Mouse (Mus musculus): ENCODE data around the gene Slc39a7. TPM values are rescaled to one million over a fixed set of nuclear protein-coding genes. Genes with fewer than 3 reads are reported as not detected.
"Not testable (repeated sequence)": the region's sequence is repeated elsewhere in the genome, so short reads cannot be mapped to it uniquely, and the experiment has no call there.

Gene Slc39a7
- polyA plus RNA-seq, 1 experiment from 2014 or later, result 205 TPM

GRCm38 (mm10) chr17:33995651-33996050, 35.8 kb downstream of the Slc39a7 start:
- peaks cover 28% of the 10 kb centered on the region for H3K27me3 ChIP-seq
- no peak for ATAC-seq (ENCODE audit: borderline replicate concordance, extremely low read depth, low FRiP score, low TSS enrichment)
- WGBS, result 44% methylated on average over 3 of the region's 3 CpGs

GRCm38 (mm10) chr17:33994959-33995358, 36.5 kb downstream of the Slc39a7 start:
- no peak overlapping the region for H3K9ac ChIP-seq
- H3K27ac ChIP-seq, result no peak overlapping the region
- ATAC-seq (ENCODE audit: borderline replicate concordance, extremely low read depth, low FRiP score, low TSS enrichment), result no peak
- H3K9me3 ChIP-seq, result no peaks in the 10 kb centered on the region
- H3K27me3 ChIP-seq, result peaks cover 21% of the 10 kb centered on the region
- 84% methylated on average over 8 of the region's 8 CpGs for WGBS
- H3K4me2 ChIP-seq, result no peak overlapping the region
- H3K4me3 ChIP-seq, result no peak overlapping the region
- peaks cover 3% of the 10 kb centered on the region; the same call in 1 of the 2 replicates for H3K4me1 ChIP-seq
- no peaks in the 10 kb centered on the region for H3K36me3 ChIP-seq

More at GRCm38 (mm10) chr17:33995651-33996050, 35.8 kb downstream of the Slc39a7 start:
- Histone ChIP-seq H3K9me3 (no peaks in the 10 kb centered on the region), H3K4me1 (peaks cover 9% of the 10 kb centered on the region; the same call in 1 of the 2 replicates), H3K36me3 (no peaks in the 10 kb centered on the region), H3K27ac (no peak overlapping the region), H3K4me3 (no peak overlapping the region), H3K9ac (no peak overlapping the region), H3K4me2 (no peak overlapping the region)

- no peak for ATAC-seq (ENCODE audit: borderline replicate concordance, extremely low read depth, low FRiP score, low TSS enrichment)
- Histone ChIP-seq H3K36me3 (no peaks in the 10 kb centered on the region), H3K9ac (no peak overlapping the region), H3K9me3 (no peaks in the 10 kb centered on the region), H3K27me3 (peaks cover under 1% of the 10 kb centered on the region), H3K4me2 (no peak overlapping the region), H3K27ac (no peak overlapping the region), H3K4me3 (no peak overlapping the region), H3K4me1 (no peaks in the 10 kb centered on the region)
- 31% methylated on average over 10 of the region's 10 CpGs for whole genome bisulfite sequencing
Measured at GRCm38 (mm10) chr17:33991788-33992664, 39.5 kb downstream of the Slc39a7 start.

- not testable (repeated sequence) for H3K9me3 ChIP-seq; ATAC-seq (ENCODE audit: borderline replicate concordance, extremely low read depth, low FRiP score, low TSS enrichment); H3K27ac ChIP-seq; H3K4me3 ChIP-seq; H3K36me3 ChIP-seq; H3K9ac ChIP-seq
- WGBS, result 6% methylated on average over 8 of the region's 8 CpGs
- Histone ChIP-seq H3K27me3 (peaks cover 36% of the 10 kb centered on the region), H3K4me2 (peak overlapping the region; percentile 78; the same call in 1 of the 2 replicates), H3K4me1 (peaks cover 37% of the 10 kb centered on the region)
Measured at GRCm38 (mm10) chr17:33982136-33982535, 49.3 kb downstream of the Slc39a7 start.

GRCm38 (mm10) chr17:33981192-33981909, 50.1 kb downstream of the Slc39a7 start:
- Histone ChIP-seq H3K27me3 (peaks cover 40% of the 10 kb centered on the region), H3K4me1 (peaks cover 37% of the 10 kb centered on the region), H3K4me3 (peak overlapping the region; percentile 50), H3K4me2 (peak overlapping the region; percentile 78), H3K27ac (peak overlapping the region; percentile 84), H3K9ac (peak overlapping the region; percentile 43)
- not testable (repeated sequence) for H3K9me3 ChIP-seq, H3K36me3 ChIP-seq
- WGBS, result under 1% methylated on average over 27 of the region's 27 CpGs
- peak; percentile 92 for ATAC-seq (ENCODE audit: borderline replicate concordance, extremely low read depth, low FRiP score, low TSS enrichment)

- no peak for ATAC-seq (ENCODE audit: borderline replicate concordance, extremely low read depth, low FRiP score, low TSS enrichment)
- peak overlapping the region; percentile 50 for H3K4me3 ChIP-seq
- H3K27me3 ChIP-seq, result peaks cover 46% of the 10 kb centered on the region
- 64% methylated on average over 19 of the region's 19 CpGs for WGBS
- H3K4me1 ChIP-seq, result peaks cover 37% of the 10 kb centered on the region
- no peaks in the 10 kb centered on the region for H3K9me3 ChIP-seq
- H3K4me2 ChIP-seq, result peak overlapping the region; percentile 78
- no peaks in the 10 kb centered on the region for H3K36me3 ChIP-seq
- H3K27ac ChIP-seq, result peak overlapping the region; percentile 76
- peak overlapping the region; percentile 16; the same call in 1 of the 2 replicates for H3K9ac ChIP-seq
Measured at GRCm38 (mm10) chr17:33980181-33981035, 51.1 kb downstream of the Slc39a7 start.

GRCm38 (mm10) chr17:33979512-33980050, 51.9 kb downstream of the Slc39a7 start:
- H3K4me3 ChIP-seq, result no peak overlapping the region
- peaks cover 46% of the 10 kb centered on the region for H3K27me3 ChIP-seq
- no peaks in the 10 kb centered on the region for H3K9me3 ChIP-seq
- H3K9ac ChIP-seq, result no peak overlapping the region
- 36% methylated on average over 6 of the region's 6 CpGs for WGBS
- H3K27ac ChIP-seq, result no peak overlapping the region
- ATAC-seq (ENCODE audit: borderline replicate concordance, extremely low read depth, low FRiP score, low TSS enrichment), result no peak
- H3K36me3 ChIP-seq, result no peaks in the 10 kb centered on the region
- H3K4me2 ChIP-seq, result no peak overlapping the region
- peaks cover 37% of the 10 kb centered on the region for H3K4me1 ChIP-seq

- H3K36me3 ChIP-seq, result no peaks in the 10 kb centered on the region
- H3K9ac ChIP-seq, result no peak overlapping the region
- H3K9me3 ChIP-seq, result no peaks in the 10 kb centered on the region
- H3K4me2 ChIP-seq, result peak overlapping the region; percentile 62
- ATAC-seq (ENCODE audit: borderline replicate concordance, extremely low read depth, low FRiP score, low TSS enrichment), result peak; percentile 44; the same call in 1 of the 2 replicates
- H3K27ac ChIP-seq, result no peak overlapping the region
- H3K4me1 ChIP-seq, result peaks cover 37% of the 10 kb centered on the region
- H3K4me3 ChIP-seq, result peak overlapping the region; percentile 34
- WGBS, result 1% methylated on average over 16 of the region's 17 CpGs
- peaks cover 46% of the 10 kb centered on the region for H3K27me3 ChIP-seq
Measured at GRCm38 (mm10) chr17:33978631-33979031, 52.9 kb downstream of the Slc39a7 start.

MicroRNAs encoded within 50 kb of the gene (microRNA counts, 519-probe panel; counts per million panel counts)
- 1,357 counts per million, percentile 7 among the panel's probes with 10 or more counts for microRNA mmu-miR-219

Small RNA genes within 50 kb of the gene (microRNA-seq; reads per million reads assigned to microRNA genes)
- not detected for gene Mir219a-1
- gene Mir219c, result not detected

Other genes with a start within 250 kb of the Slc39a7 start
- gene Angptl4, start 249.9 kb downstream of the Slc39a7 start, polyA plus RNA-seq (2015; fragmentation: Nextera tagmentation; extraction: Ambion mirVana), result 43.7 and 47.0 TPM in 2 replicates
- 68.0 and 77.8 TPM in 2 replicates for gene Kank3, start 221.2 kb downstream of the Slc39a7 start, polyA plus RNA-seq (2015; fragmentation: Nextera tagmentation; extraction: Ambion mirVana)
- gene Rps28, start 207.1 kb downstream of the Slc39a7 start, polyA plus RNA-seq (2015; fragmentation: Nextera tagmentation; extraction: Ambion mirVana), result 885 and 959 TPM in 2 replicates
- gene Ndufa7, start 207.1 kb downstream of the Slc39a7 start, polyA plus RNA-seq (2015; fragmentation: Nextera tagmentation; extraction: Ambion mirVana), result 425 and 461 TPM in 2 replicates
- gene Cd320, start 188.6 kb downstream of the Slc39a7 start, polyA plus RNA-seq (2015; fragmentation: Nextera tagmentation; extraction: Ambion mirVana), result 69.4 and 74.0 TPM in 2 replicates
- not detected in 2 replicates for gene Gm7029, start 157.8 kb downstream of the Slc39a7 start, polyA plus RNA-seq (2015; fragmentation: Nextera tagmentation; extraction: Ambion mirVana)
- 10.1 and 10.6 TPM in 2 replicates for gene Kifc1, start 141.0 kb downstream of the Slc39a7 start, polyA plus RNA-seq (2015; fragmentation: Nextera tagmentation; extraction: Ambion mirVana)
- 0.28 and 0.31 TPM in 2 replicates for gene Platr17, start 126.5 kb downstream of the Slc39a7 start, polyA plus RNA-seq (2015; fragmentation: Nextera tagmentation; extraction: Ambion mirVana)
- gene Daxx, start 122.3 kb downstream of the Slc39a7 start, polyA plus RNA-seq (2015; fragmentation: Nextera tagmentation; extraction: Ambion mirVana), result 50.8 and 54.6 TPM in 2 replicates
- 45.3 and 52.6 TPM in 2 replicates for gene Tapbp, start 115.8 kb downstream of the Slc39a7 start, polyA plus RNA-seq (2015; fragmentation: Nextera tagmentation; extraction: Ambion mirVana)
- 17.8 and 20.6 TPM in 2 replicates for gene Zbtb22, start 115.8 kb downstream of the Slc39a7 start, polyA plus RNA-seq (2015; fragmentation: Nextera tagmentation; extraction: Ambion mirVana)
- gene Rgl2, start 102.1 kb downstream of the Slc39a7 start, polyA plus RNA-seq (2015; fragmentation: Nextera tagmentation; extraction: Ambion mirVana), result 47.7 and 57.8 TPM in 2 replicates
- gene Pfdn6, start 91.3 kb downstream of the Slc39a7 start, polyA plus RNA-seq (2015; fragmentation: Nextera tagmentation; extraction: Ambion mirVana), result 137 and 153 TPM in 2 replicates
- 33.1 and 34.2 TPM in 2 replicates for gene Wdr46, start 91.0 kb downstream of the Slc39a7 start, polyA plus RNA-seq (2015; fragmentation: Nextera tagmentation; extraction: Ambion mirVana)
- gene B3galt4, start 80.2 kb downstream of the Slc39a7 start, polyA plus RNA-seq (2015; fragmentation: Nextera tagmentation; extraction: Ambion mirVana), result 3.8 and 4.3 TPM in 2 replicates
- 49.3 and 55.4 TPM in 2 replicates for gene Vps52, start 75.9 kb downstream of the Slc39a7 start, polyA plus RNA-seq (2015; fragmentation: Nextera tagmentation; extraction: Ambion mirVana)
- gene Rps18, start 75.7 kb downstream of the Slc39a7 start, polyA plus RNA-seq (2015; fragmentation: Nextera tagmentation; extraction: Ambion mirVana), result 1,650 and 1,822 TPM in 2 replicates
- 49.7 and 69.2 TPM in 2 replicates for gene H2-K1, start 31.3 kb downstream of the Slc39a7 start, polyA plus RNA-seq (2015; fragmentation: Nextera tagmentation; extraction: Ambion mirVana)
- 20.9 and 23.2 TPM in 2 replicates for gene Ring1, start 7.0 kb downstream of the Slc39a7 start, polyA plus RNA-seq (2015; fragmentation: Nextera tagmentation; extraction: Ambion mirVana)
- gene H2-Ke6, start 3.6 kb downstream of the Slc39a7 start, polyA plus RNA-seq (2015; fragmentation: Nextera tagmentation; extraction: Ambion mirVana), result 46.1 and 49.1 TPM in 2 replicates
- gene Rxrb, start 130 bp upstream of the Slc39a7 start, polyA plus RNA-seq (2015; fragmentation: Nextera tagmentation; extraction: Ambion mirVana), result 47.5 and 56.0 TPM in 2 replicates
- gene Col11a2, start 7.8 kb upstream of the Slc39a7 start, polyA plus RNA-seq (2015; fragmentation: Nextera tagmentation; extraction: Ambion mirVana), result 4.1 and 5.0 TPM in 2 replicates
- 0.44 and 1.0 TPM in 2 replicates for gene H2-Oa, start 60.7 kb upstream of the Slc39a7 start, polyA plus RNA-seq (2015; fragmentation: Nextera tagmentation; extraction: Ambion mirVana)
- 12.1 and 13.8 TPM in 2 replicates for gene H2-DMa, start 87.9 kb upstream of the Slc39a7 start, polyA plus RNA-seq (2015; fragmentation: Nextera tagmentation; extraction: Ambion mirVana)
- gene Brd2, start 91.0 kb upstream of the Slc39a7 start, polyA plus RNA-seq (2015; fragmentation: Nextera tagmentation; extraction: Ambion mirVana), result 102 and 106 TPM in 2 replicates
- 1.8 and 1.9 TPM in 2 replicates for gene H2-DMb2, start 111.6 kb upstream of the Slc39a7 start, polyA plus RNA-seq (2015; fragmentation: Nextera tagmentation; extraction: Ambion mirVana)
- 2.0 and 3.2 TPM in 2 replicates for gene H2-DMb1, start 121.4 kb upstream of the Slc39a7 start, polyA plus RNA-seq (2015; fragmentation: Nextera tagmentation; extraction: Ambion mirVana)
- 6.7 and 7.6 TPM in 2 replicates for gene Tap1, start 155.9 kb upstream of the Slc39a7 start, polyA plus RNA-seq (2015; fragmentation: Nextera tagmentation; extraction: Ambion mirVana)
- gene Psmb9, start 156.1 kb upstream of the Slc39a7 start, polyA plus RNA-seq (2015; fragmentation: Nextera tagmentation; extraction: Ambion mirVana), result 6.5 and 10.8 TPM in 2 replicates
- gene Psmb8, start 166.0 kb upstream of the Slc39a7 start, polyA plus RNA-seq (2015; fragmentation: Nextera tagmentation; extraction: Ambion mirVana), result 17.1 and 29.7 TPM in 2 replicates
- 8.6 and 12.7 TPM in 2 replicates for gene Tap2, start 171.8 kb upstream of the Slc39a7 start, polyA plus RNA-seq (2015; fragmentation: Nextera tagmentation; extraction: Ambion mirVana)
- 0.09 and 0.14 TPM in 2 replicates for gene H2-Ob, start 207.2 kb upstream of the Slc39a7 start, polyA plus RNA-seq (2015; fragmentation: Nextera tagmentation; extraction: Ambion mirVana)
- 12.1 and 42.0 TPM in 2 replicates for gene H2-Ab1, start 226.0 kb upstream of the Slc39a7 start, polyA plus RNA-seq (2015; fragmentation: Nextera tagmentation; extraction: Ambion mirVana)

Measured in lung, embryonic 15.5 days (tissue).